Mouse (Mus musculus): ENCODE data around the gene Layn. TPM values are rescaled to one million over a fixed set of nuclear protein-coding genes. Genes with fewer than 3 reads are reported as not detected.

The Layn gene
- polyA plus RNA-seq, 1 experiment from 2014 or later: 7.6 TPM

- Histone ChIP-seq H3K27me3 (ENCODE audit: insufficient read depth, low read length) (no peaks in the 10 kb centered on the region), H3K9me3 (ENCODE audit: low read length) (no peaks in the 10 kb centered on the region), H3K27ac (ENCODE audit: low read length) (peak overlapping the region; percentile 74; the same call in 1 of the 2 replicates), H3K36me3 (ENCODE audit: insufficient read depth, low read length) (no peaks in the 10 kb centered on the region), H3K4me3 (ENCODE audit: low read length) (peak overlapping the region; percentile 63), H3K4me2 (replicated peaks; ENCODE audit: low read depth, low read length) (peak overlapping the region; percentile 94), H3K9ac (replicated peaks; ENCODE audit: low read length) (peak overlapping the region; percentile 60), H3K4me1 (ENCODE audit: insufficient read depth, low read length) (peaks cover 12% of the 10 kb centered on the region)
- 0% methylated on average over 17 of the region's 17 CpGs for WGBS
- peak; percentile 58 for ATAC-seq (ENCODE audit: low FRiP score, low TSS enrichment)
Observed at GRCm38 (mm10) chr9:51076300-51076978, 455 bp downstream of the Layn start.

DNA sequence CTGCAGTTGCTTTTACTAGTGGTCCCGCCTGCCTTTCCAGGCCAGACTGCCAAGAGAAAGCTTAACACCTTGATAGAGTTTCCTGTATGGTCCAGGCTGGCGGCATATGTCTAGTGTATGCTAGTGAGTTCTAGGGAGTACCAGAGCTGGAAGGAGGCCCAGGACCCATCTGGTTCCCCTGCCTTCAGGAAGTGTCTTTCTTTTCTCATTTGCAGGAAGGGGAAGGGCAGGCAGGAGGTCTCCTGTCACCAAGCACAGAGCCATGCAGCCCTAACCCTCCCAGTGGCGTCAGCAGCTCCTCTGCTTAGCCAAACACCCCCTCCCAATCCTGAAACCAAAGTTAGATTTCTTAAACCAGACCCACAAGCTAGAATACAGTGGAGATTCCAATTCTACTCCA is 1.1 kb downstream of the Layn start:
- H3K4me3 ChIP-seq (ENCODE audit: low read length): peak overlapping the region; percentile 63
- no peaks in the 10 kb centered on the region for H3K9me3 ChIP-seq (ENCODE audit: low read length)
- no peaks in the 10 kb centered on the region for H3K36me3 ChIP-seq (ENCODE audit: insufficient read depth, low read length)
- 18% methylated on average over 3 of the region's 3 CpGs for WGBS
- peak overlapping the region; percentile 60 for H3K9ac ChIP-seq (replicated peaks; ENCODE audit: low read length)
- H3K27ac ChIP-seq (ENCODE audit: low read length): no peak overlapping the region
- peak overlapping the region; percentile 94 for H3K4me2 ChIP-seq (replicated peaks; ENCODE audit: low read depth, low read length)
- peaks cover 12% of the 10 kb centered on the region for H3K4me1 ChIP-seq (ENCODE audit: insufficient read depth, low read length)
- peak; percentile 47 for ATAC-seq (ENCODE audit: low FRiP score, low TSS enrichment)
- no peaks in the 10 kb centered on the region for H3K27me3 ChIP-seq (ENCODE audit: insufficient read depth, low read length)

DNA sequence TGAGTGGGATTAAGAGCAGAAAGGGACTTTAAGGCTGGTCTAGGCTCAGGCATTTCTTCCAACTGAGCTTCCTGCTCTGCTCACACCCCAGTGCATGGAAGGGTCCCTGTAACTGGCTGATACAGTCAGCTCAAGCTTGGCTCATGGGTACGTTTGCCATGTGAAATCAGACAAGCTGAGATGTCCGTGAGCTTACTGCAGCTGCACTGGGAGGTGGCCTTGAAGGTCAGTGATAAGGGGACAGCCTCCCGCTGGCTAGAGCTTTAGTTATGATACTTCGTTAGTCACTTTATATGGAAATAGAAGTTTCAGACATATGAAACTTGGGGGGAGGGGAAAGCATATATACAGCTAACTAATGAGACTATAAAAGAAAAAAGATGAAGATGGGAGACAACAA is 6.1 kb downstream of the Layn start:
- Histone ChIP-seq H3K9ac (replicated peaks; ENCODE audit: low read length) (no peak overlapping the region), H3K9me3 (ENCODE audit: low read length) (no peaks in the 10 kb centered on the region), H3K36me3 (ENCODE audit: insufficient read depth, low read length) (no peaks in the 10 kb centered on the region), H3K4me1 (ENCODE audit: insufficient read depth, low read length) (peaks cover 3% of the 10 kb centered on the region), H3K4me2 (replicated peaks; ENCODE audit: low read depth, low read length) (no peak overlapping the region), H3K27me3 (ENCODE audit: insufficient read depth, low read length) (no peaks in the 10 kb centered on the region), H3K27ac (ENCODE audit: low read length) (no peak overlapping the region), H3K4me3 (ENCODE audit: low read length) (no peak overlapping the region)
- 82% methylated on average over 4 of the region's 4 CpGs for WGBS
- ATAC-seq (ENCODE audit: low FRiP score, low TSS enrichment): no peak

GRCm38 (mm10) chr9:51068202-51068601 is 8.7 kb downstream of the Layn start:
- no peak overlapping the region for H3K27ac ChIP-seq (ENCODE audit: low read length)
- no peaks in the 10 kb centered on the region for H3K4me1 ChIP-seq (ENCODE audit: insufficient read depth, low read length)
- no peaks in the 10 kb centered on the region for H3K9me3 ChIP-seq (ENCODE audit: low read length)
- 36% methylated on average over 3 of the region's 3 CpGs for whole genome bisulfite sequencing
- H3K27me3 ChIP-seq (ENCODE audit: insufficient read depth, low read length): no peaks in the 10 kb centered on the region
- no peak overlapping the region for H3K4me3 ChIP-seq (ENCODE audit: low read length)
- H3K36me3 ChIP-seq (ENCODE audit: insufficient read depth, low read length): no peaks in the 10 kb centered on the region
- H3K4me2 ChIP-seq (replicated peaks; ENCODE audit: low read depth, low read length): no peak overlapping the region
- ATAC-seq (ENCODE audit: low FRiP score, low TSS enrichment): no peak
- no peak overlapping the region for H3K9ac ChIP-seq (replicated peaks; ENCODE audit: low read length)

DNA sequence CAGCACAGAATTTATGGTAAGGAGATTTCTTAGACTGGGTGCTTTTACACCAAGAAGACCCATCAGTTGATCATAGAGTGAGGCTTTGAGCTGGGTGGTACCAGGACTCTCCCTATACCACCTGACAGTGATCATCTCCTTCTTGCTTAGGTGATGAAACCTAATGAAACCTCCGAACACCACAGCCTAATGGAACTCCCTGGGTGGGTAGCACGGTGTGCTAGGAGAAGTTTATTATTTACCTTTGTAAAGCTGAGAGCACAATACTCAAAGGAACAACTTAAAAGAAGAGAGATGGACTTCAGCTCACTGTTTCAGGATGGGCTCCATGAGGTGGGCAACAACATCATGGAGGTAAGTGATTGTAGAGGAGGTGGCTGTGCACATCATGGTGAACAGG is 16.3 kb downstream of the Layn start, which contains the start of gene Btg4:
TSS of gene Btg4 (plus strand) at position 301 of the 400 bp plus-strand sequence.
- H3K4me2 ChIP-seq (replicated peaks; ENCODE audit: low read depth, low read length): no peak within 1 kb of the TSS
- WGBS: 77% methylated on average over 2 of the region's 2 CpGs
- H3K4me1 ChIP-seq (ENCODE audit: insufficient read depth, low read length): no peaks in the 10 kb centered on the region
- no peaks in the 10 kb centered on the region for H3K36me3 ChIP-seq (ENCODE audit: insufficient read depth, low read length)
- no peak within 1 kb of the TSS for H3K4me3 ChIP-seq (ENCODE audit: low read length)
- ATAC-seq (ENCODE audit: low FRiP score, low TSS enrichment): no peak
- no peak within 1 kb of the TSS for H3K27ac ChIP-seq (ENCODE audit: low read length)
- no peaks in the 10 kb centered on the region for H3K9me3 ChIP-seq (ENCODE audit: low read length)
- no peak within 1 kb of the TSS for H3K9ac ChIP-seq (replicated peaks; ENCODE audit: low read length)
- no peaks in the 10 kb centered on the region for H3K27me3 ChIP-seq (ENCODE audit: insufficient read depth, low read length)

GRCm38 (mm10) chr9:51058951-51059521 is 17.9 kb downstream of the Layn start:
- Histone ChIP-seq H3K4me2 (replicated peaks; ENCODE audit: low read depth, low read length) (no peak overlapping the region), H3K4me3 (ENCODE audit: low read length) (no peak overlapping the region), H3K27ac (ENCODE audit: low read length) (no peak overlapping the region), H3K4me1 (ENCODE audit: insufficient read depth, low read length) (no peaks in the 10 kb centered on the region), H3K27me3 (ENCODE audit: insufficient read depth, low read length) (no peaks in the 10 kb centered on the region), H3K9ac (replicated peaks; ENCODE audit: low read length) (no peak overlapping the region), H3K36me3 (ENCODE audit: insufficient read depth, low read length) (no peaks in the 10 kb centered on the region), H3K9me3 (ENCODE audit: low read length) (no peaks in the 10 kb centered on the region)
- ATAC-seq (ENCODE audit: low FRiP score, low TSS enrichment): no peak
- 88% methylated on average over 4 of the region's 4 CpGs for WGBS

GRCm38 (mm10) chr9:51056360-51057324 is 20.3 kb downstream of the Layn start:
- no peak overlapping the region for H3K4me2 ChIP-seq (replicated peaks; ENCODE audit: low read depth, low read length)
- H3K4me1 ChIP-seq (ENCODE audit: insufficient read depth, low read length): no peaks in the 10 kb centered on the region
- WGBS: 59% methylated on average over 3 of the region's 3 CpGs
- no peak for ATAC-seq (ENCODE audit: low FRiP score, low TSS enrichment)
- H3K36me3 ChIP-seq (ENCODE audit: insufficient read depth, low read length): no peaks in the 10 kb centered on the region
- H3K27ac ChIP-seq (ENCODE audit: low read length): no peak overlapping the region
- H3K9ac ChIP-seq (replicated peaks; ENCODE audit: low read length): no peak overlapping the region
- H3K4me3 ChIP-seq (ENCODE audit: low read length): no peak overlapping the region
- H3K9me3 ChIP-seq (ENCODE audit: low read length): no peaks in the 10 kb centered on the region
- no peaks in the 10 kb centered on the region for H3K27me3 ChIP-seq (ENCODE audit: insufficient read depth, low read length)

- no peak for ATAC-seq (ENCODE audit: low FRiP score, low TSS enrichment)
- Histone ChIP-seq H3K27me3 (ENCODE audit: insufficient read depth, low read length) (no peaks in the 10 kb centered on the region), H3K36me3 (ENCODE audit: insufficient read depth, low read length) (no peaks in the 10 kb centered on the region), H3K9me3 (ENCODE audit: low read length) (no peaks in the 10 kb centered on the region), H3K4me1 (ENCODE audit: insufficient read depth, low read length) (no peaks in the 10 kb centered on the region), H3K4me3 (ENCODE audit: low read length) (no peak overlapping the region), H3K4me2 (replicated peaks; ENCODE audit: low read depth, low read length) (no peak overlapping the region), H3K9ac (replicated peaks; ENCODE audit: low read length) (no peak overlapping the region), H3K27ac (ENCODE audit: low read length) (no peak overlapping the region)
- WGBS: 74% methylated on average over 3 of the region's 3 CpGs
Observed at GRCm38 (mm10) chr9:51052180-51052579, 24.7 kb downstream of the Layn start.

DNA sequence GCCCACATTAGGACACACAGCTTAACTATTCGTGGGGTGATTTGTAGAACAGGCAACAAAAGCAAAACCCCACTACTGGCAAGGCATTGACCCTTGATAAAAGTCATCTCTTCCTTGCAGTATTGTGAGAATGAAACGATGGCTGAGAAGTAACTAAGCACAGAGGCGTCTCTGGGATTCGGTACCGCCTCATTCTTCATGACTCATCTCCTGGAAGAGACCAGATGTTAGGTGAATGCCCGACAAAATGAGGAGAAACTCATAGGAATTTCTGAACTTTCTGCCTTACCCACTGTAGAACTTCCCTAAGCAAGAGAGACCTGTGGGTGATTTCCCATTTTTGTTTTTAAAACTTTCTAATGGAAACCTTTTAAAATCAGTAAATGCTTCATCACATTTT is 34.8 kb downstream of the Layn start:
- Histone ChIP-seq H3K9ac (replicated peaks; ENCODE audit: low read length) (no peak overlapping the region), H3K9me3 (ENCODE audit: low read length) (no peaks in the 10 kb centered on the region), H3K4me1 (ENCODE audit: insufficient read depth, low read length) (no peaks in the 10 kb centered on the region), H3K27ac (ENCODE audit: low read length) (no peak overlapping the region), H3K4me3 (ENCODE audit: low read length) (no peak overlapping the region), H3K27me3 (ENCODE audit: insufficient read depth, low read length) (no peaks in the 10 kb centered on the region), H3K36me3 (ENCODE audit: insufficient read depth, low read length) (no peaks in the 10 kb centered on the region), H3K4me2 (replicated peaks; ENCODE audit: low read depth, low read length) (no peak overlapping the region)
- 81% methylated on average over 6 of the region's 6 CpGs for WGBS
- ATAC-seq (ENCODE audit: low FRiP score, low TSS enrichment): no peak

Measured in kidney, embryonic 16.5 days (tissue).